Mouse (Mus musculus): Measurements from ENCODE around the gene Mfsd11. TPM values are rescaled to one million over a fixed set of nuclear protein-coding genes. Genes with fewer than 3 reads are reported as not detected.
"Not testable (repeated sequence)": the region's sequence is repeated elsewhere in the genome, so short reads cannot be mapped to it uniquely, and the experiment has no call there.

Mfsd11 gene
- polyA plus RNA-seq, 1 experiment from 2014 or later: 56.3 TPM

GRCm38 (mm10) chr11:116823255-116823654 lies 29.0 kb upstream of the Mfsd11 start:
- Histone ChIP-seq H3K4me2 (no peak overlapping the region), H3K27ac (replicated peaks) (no peak overlapping the region), H3K4me3 (no peak overlapping the region), H3K27me3 (no peaks in the 10 kb centered on the region), H3K36me3 (no peaks in the 10 kb centered on the region), H3K9me3 (no peaks in the 10 kb centered on the region), H3K9ac (no peak overlapping the region), H3K4me1 (replicated peaks) (peaks cover 51% of the 10 kb centered on the region)
- WGBS: 98% methylated on average over 2 of the region's 2 CpGs
- no peak for ATAC-seq (ENCODE audit: low FRiP score, low read depth)

DNA sequence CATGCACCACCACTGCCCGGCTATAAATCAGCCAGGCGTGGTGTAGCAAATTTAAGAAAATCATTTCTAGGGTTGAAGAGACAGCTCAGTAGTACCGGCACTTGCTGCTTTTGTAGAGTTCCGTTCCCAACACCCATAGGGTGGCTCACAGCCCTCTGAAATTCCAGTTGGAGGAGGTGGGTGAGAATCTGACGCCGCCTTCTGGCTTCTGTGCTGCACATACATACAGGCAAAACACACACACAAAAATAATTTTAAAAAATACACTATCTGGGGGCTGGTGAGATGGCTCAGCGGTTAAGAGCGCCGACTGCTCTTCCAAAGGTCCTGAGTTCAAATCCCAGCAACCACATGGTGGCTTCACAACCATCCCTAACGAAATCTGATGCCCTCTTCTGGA lies 28.4 kb upstream of the Mfsd11 start:
- not testable (repeated sequence) for H3K4me3 ChIP-seq; H3K27ac ChIP-seq (replicated peaks); H3K9ac ChIP-seq; H3K4me2 ChIP-seq; H3K9me3 ChIP-seq; H3K36me3 ChIP-seq; H3K27me3 ChIP-seq; ATAC-seq (ENCODE audit: low FRiP score, low read depth)
- WGBS: 95% methylated on average over 10 of the region's 10 CpGs
- H3K4me1 ChIP-seq (replicated peaks): peaks cover 52% of the 10 kb centered on the region

DNA sequence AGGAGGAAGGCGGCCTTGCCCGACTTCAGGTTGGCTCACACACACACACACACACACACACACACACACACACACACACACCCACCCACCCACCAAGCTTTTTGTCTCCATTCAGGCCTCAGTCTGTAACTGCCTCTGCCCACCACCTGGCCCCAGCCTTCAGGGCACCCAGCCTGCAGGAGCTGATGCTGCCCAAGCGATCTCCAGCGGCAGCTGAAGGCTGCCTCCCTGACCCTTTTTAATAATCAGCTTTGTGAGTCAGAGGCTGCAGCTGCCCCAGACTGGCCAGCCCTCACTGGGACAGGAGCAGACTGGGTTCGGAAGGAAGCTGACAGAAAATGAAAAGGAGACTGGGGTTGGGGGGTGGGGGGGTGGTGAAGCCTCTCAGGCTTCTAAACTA lies 27.0 kb upstream of the Mfsd11 start:
- Histone ChIP-seq H3K27me3 (no peaks in the 10 kb centered on the region), H3K4me2 (peak overlapping the region; percentile 84), H3K27ac (replicated peaks) (peak overlapping the region; percentile 31; the same call in 1 of the 2 replicates), H3K9me3 (no peaks in the 10 kb centered on the region), H3K4me1 (replicated peaks) (peaks cover 47% of the 10 kb centered on the region), H3K9ac (no peak overlapping the region), H3K36me3 (no peaks in the 10 kb centered on the region), H3K4me3 (peak overlapping the region; percentile 8; the same call in 1 of the 2 replicates)
- 27% methylated on average over 5 of the region's 5 CpGs for WGBS
- no peak for ATAC-seq (ENCODE audit: low FRiP score, low read depth)

GRCm38 (mm10) chr11:116826550-116827504 lies 25.4 kb upstream of the Mfsd11 start:
- Histone ChIP-seq H3K36me3 (no peaks in the 10 kb centered on the region), H3K9me3 (no peaks in the 10 kb centered on the region), H3K9ac (peak overlapping the region; percentile 80), H3K4me3 (peak overlapping the region; percentile 60), H3K27ac (replicated peaks) (peak overlapping the region; percentile 77), H3K4me2 (peak overlapping the region; percentile 84), H3K4me1 (replicated peaks) (peaks cover 41% of the 10 kb centered on the region), H3K27me3 (no peaks in the 10 kb centered on the region)
- 0 out of 2 replicates have a peak, but pooled peaks have one; percentile 16 for ATAC-seq (ENCODE audit: low FRiP score, low read depth)
- WGBS: 7% methylated on average over 17 of the region's 17 CpGs

DNA sequence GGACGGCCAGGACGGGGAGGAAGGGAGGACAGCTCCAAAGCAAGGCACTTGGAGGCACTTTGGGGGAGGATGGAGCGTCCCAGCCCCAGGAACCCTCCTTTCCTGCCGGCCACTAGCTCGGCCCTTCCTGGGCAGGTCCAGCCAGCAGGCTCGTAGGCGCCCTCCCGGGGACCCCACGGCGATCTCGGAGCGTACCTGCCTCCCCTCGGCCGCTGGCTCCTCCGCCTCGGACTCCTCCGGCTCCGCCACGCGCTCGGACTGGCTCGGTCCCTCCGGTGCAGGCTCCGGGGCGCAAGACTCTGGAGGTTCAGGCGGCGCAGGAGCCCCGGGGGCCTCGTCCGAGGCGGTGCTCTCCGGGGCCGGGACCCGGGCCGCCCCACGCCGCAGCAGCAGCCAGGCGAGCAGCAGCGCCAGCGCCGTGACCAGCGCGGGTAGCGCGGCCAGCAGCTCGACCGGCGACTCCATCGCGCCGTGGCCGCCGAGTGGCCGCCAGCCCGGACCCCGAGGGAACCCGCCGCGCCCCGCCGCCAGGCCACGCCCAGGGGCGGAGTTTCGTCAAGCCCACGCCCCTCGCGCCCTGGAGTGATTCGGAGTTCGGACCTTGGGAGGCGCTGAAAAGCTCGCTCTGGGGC lies 24.6 kb upstream of the Mfsd11 start, which contains the start of gene Mxra7:
Gene Mxra7, minus strand, starts transcription at position 513 of the 632 bp plus-strand sequence.
- Histone ChIP-seq H3K4me2 (peak within 1 kb of the TSS; percentile 84), H3K27me3 (no peaks in the 10 kb centered on the region), H3K36me3 (no peaks in the 10 kb centered on the region), H3K9ac (peak within 1 kb of the TSS; percentile 80), H3K9me3 (no peaks in the 10 kb centered on the region), H3K4me3 (peak within 1 kb of the TSS; percentile 60), H3K4me1 (replicated peaks) (peaks cover 39% of the 10 kb centered on the region), H3K27ac (replicated peaks) (peak within 1 kb of the TSS; percentile 77)
- ATAC-seq (ENCODE audit: low FRiP score, low read depth): peak; percentile 46
- WGBS: under 1% methylated on average over 62 of the region's 71 CpGs

- no peak for ATAC-seq (ENCODE audit: low FRiP score, low read depth)
- no peak overlapping the region for H3K27ac ChIP-seq (replicated peaks)
- WGBS: 34% methylated on average over 3 of the region's 4 CpGs
- H3K27me3 ChIP-seq: no peaks in the 10 kb centered on the region
- peaks cover 24% of the 10 kb centered on the region for H3K36me3 ChIP-seq
- no peak overlapping the region for H3K4me2 ChIP-seq
- no peak overlapping the region for H3K4me3 ChIP-seq
- no peak overlapping the region for H3K9ac ChIP-seq
- H3K4me1 ChIP-seq (replicated peaks): peaks cover 17% of the 10 kb centered on the region
- no peaks in the 10 kb centered on the region for H3K9me3 ChIP-seq
Observed at GRCm38 (mm10) chr11:116832172-116832685, 20.0 kb upstream of the Mfsd11 start.

GRCm38 (mm10) chr11:116834954-116835353 lies 17.3 kb upstream of the Mfsd11 start:
- no peak overlapping the region for H3K4me2 ChIP-seq
- ATAC-seq (ENCODE audit: low FRiP score, low read depth): no peak
- no peaks in the 10 kb centered on the region for H3K9me3 ChIP-seq
- H3K4me1 ChIP-seq (replicated peaks): peaks cover 10% of the 10 kb centered on the region
- H3K9ac ChIP-seq: no peak overlapping the region
- H3K4me3 ChIP-seq: no peak overlapping the region
- H3K27me3 ChIP-seq: no peaks in the 10 kb centered on the region
- WGBS: 100% methylated on average over 1 of the region's 1 CpGs
- peaks cover 44% of the 10 kb centered on the region for H3K36me3 ChIP-seq
- H3K27ac ChIP-seq (replicated peaks): no peak overlapping the region

DNA sequence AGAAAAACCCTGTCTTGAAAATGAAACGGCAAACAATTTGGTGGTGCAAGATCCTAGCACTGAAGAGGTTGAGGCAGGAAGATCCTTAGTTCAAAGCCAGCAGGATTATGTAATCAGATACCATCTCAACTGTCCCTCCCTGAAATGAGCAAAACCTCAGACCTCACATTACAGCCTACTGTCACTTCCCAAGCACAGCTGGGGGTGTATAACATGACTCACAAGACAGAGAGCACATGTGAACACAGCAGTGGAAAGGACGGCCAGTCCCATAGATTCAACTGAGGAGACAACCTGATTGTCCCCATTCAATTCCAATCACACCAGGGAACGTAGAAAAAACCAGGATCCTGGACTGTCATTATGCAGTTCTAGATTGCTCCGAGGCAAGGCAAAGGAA lies 16.0 kb upstream of the Mfsd11 start:
- Histone ChIP-seq H3K4me1 (replicated peaks) (peaks cover 24% of the 10 kb centered on the region), H3K4me2 (no peak overlapping the region), H3K36me3 (peaks cover 55% of the 10 kb centered on the region), H3K4me3 (no peak overlapping the region), H3K27ac (replicated peaks) (no peak overlapping the region), H3K9me3 (no peaks in the 10 kb centered on the region), H3K9ac (no peak overlapping the region), H3K27me3 (no peaks in the 10 kb centered on the region)
- no peak for ATAC-seq (ENCODE audit: low FRiP score, low read depth)
- WGBS: 90% methylated on average over 4 of the region's 4 CpGs

DNA sequence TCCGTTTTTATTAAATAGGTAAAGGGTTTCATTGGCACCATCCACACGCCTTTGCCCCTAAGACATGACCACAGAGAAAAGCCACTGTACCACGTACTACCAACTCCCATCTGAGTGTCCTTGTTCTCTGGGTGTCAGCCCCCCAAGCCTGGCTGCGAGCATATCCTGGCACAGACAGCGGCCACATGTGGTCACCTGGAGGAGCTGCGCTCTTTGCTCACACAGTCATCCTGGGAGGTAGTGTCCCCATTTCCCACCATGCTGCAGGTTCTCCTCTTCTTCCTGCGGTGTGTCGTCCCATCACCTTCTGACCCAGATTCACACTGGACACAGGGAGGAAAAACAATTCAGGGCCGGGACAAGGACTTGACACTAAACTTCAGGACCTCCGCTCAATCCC lies 14.8 kb upstream of the Mfsd11 start:
- ATAC-seq (ENCODE audit: low FRiP score, low read depth): no peak

DNA sequence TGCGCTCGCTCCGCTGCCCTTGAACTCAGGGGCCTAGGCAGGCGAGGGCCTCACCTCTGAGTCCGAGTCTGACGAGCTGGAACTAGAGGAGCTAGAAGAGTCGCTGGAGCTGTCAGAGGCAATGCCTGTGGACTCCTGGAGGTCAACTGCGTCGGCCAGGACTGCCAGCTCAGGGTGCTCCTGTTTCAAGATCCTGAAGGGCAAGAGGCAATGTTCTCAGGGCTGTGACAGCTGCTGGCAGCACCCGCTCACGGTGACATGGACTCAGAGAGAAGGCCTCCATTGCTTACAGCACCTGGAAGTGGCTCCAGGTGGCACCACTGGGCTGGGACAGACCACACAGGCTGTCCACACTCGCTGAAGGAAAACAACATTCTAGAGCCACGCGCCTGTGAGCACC lies 13.3 kb upstream of the Mfsd11 start:
- no peak overlapping the region for H3K4me2 ChIP-seq
- H3K27me3 ChIP-seq: no peaks in the 10 kb centered on the region
- H3K9ac ChIP-seq: no peak overlapping the region
- peaks cover 32% of the 10 kb centered on the region for H3K4me1 ChIP-seq (replicated peaks)
- H3K9me3 ChIP-seq: no peaks in the 10 kb centered on the region
- WGBS: 91% methylated on average over 14 of the region's 14 CpGs
- H3K36me3 ChIP-seq: peaks cover 55% of the 10 kb centered on the region
- no peak for ATAC-seq (ENCODE audit: low FRiP score, low read depth)
- no peak overlapping the region for H3K27ac ChIP-seq (replicated peaks)
- no peak overlapping the region for H3K4me3 ChIP-seq

More for the DNA sequence above, 14.8 kb upstream of the Mfsd11 start:
- Histone ChIP-seq H3K4me3 (no peak overlapping the region), H3K4me1 (replicated peaks) (peaks cover 31% of the 10 kb centered on the region), H3K27me3 (no peaks in the 10 kb centered on the region), H3K9ac (no peak overlapping the region), H3K9me3 (no peaks in the 10 kb centered on the region), H3K36me3 (peaks cover 55% of the 10 kb centered on the region), H3K4me2 (no peak overlapping the region), H3K27ac (replicated peaks) (no peak overlapping the region)
- WGBS: 95% methylated on average over 10 of the region's 10 CpGs

DNA sequence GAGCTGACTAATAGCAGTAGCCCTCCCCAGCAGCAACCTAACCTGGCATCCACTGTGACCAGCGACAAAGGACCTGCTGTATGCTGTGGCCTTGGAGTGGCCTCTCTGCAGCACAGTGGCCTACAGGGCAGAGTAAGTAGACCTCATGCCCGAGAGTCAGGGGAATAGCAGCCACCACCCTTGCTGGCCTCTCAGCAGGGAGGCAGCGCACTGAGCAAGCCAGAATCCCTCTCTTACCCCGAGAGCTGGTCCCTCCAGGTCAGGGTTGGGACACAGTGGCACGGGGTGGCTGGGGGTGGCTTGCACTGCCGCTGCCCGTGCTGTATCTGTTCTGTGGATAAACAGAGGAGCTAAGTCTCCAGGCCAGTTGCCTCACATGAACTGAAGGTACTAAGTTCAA lies 12.6 kb upstream of the Mfsd11 start:
- no peak for ATAC-seq (ENCODE audit: low FRiP score, low read depth)
- 80% methylated on average over 7 of the region's 7 CpGs for WGBS
- H3K9ac ChIP-seq: no peak overlapping the region
- H3K27me3 ChIP-seq: no peaks in the 10 kb centered on the region
- H3K4me3 ChIP-seq: no peak overlapping the region
- no peaks in the 10 kb centered on the region for H3K9me3 ChIP-seq
- H3K4me1 ChIP-seq (replicated peaks): peaks cover 38% of the 10 kb centered on the region
- H3K27ac ChIP-seq (replicated peaks): no peak overlapping the region
- H3K4me2 ChIP-seq: no peak overlapping the region; the same call in 1 of the 2 replicates
- H3K36me3 ChIP-seq: peaks cover 49% of the 10 kb centered on the region

GRCm38 (mm10) chr11:116840748-116841147 lies 11.5 kb upstream of the Mfsd11 start:
- peak overlapping the region; percentile 83 for H3K4me2 ChIP-seq
- H3K27ac ChIP-seq (replicated peaks): no peak overlapping the region
- no peak overlapping the region for H3K4me3 ChIP-seq
- H3K27me3 ChIP-seq: no peaks in the 10 kb centered on the region
- peaks cover 46% of the 10 kb centered on the region for H3K36me3 ChIP-seq
- H3K4me1 ChIP-seq (replicated peaks): peaks cover 39% of the 10 kb centered on the region
- no peak for ATAC-seq (ENCODE audit: low FRiP score, low read depth)
- H3K9ac ChIP-seq: peak overlapping the region; percentile 6; the same call in 1 of the 2 replicates
- 82% methylated on average over 4 of the region's 4 CpGs for WGBS
- H3K9me3 ChIP-seq: no peaks in the 10 kb centered on the region

Data from hindbrain, embryonic 15.5 days (tissue).